Mouse (Mus musculus) midbrain, embryonic 16.5 days (tissue): ENCODE measurements around the gene Camta1. TPM values are rescaled to one million over a fixed set of nuclear protein-coding genes. Genes with fewer than 3 reads are reported as not detected.

Source experiments
- ATAC-seq: fragments of 200-750 bp; cut with Nextera tagmentation; 2 replicates; pipeline ENCODE4 v1.8.0; 2017; ENCODE audit warnings: moderate TSS enrichment
- H3K27ac ChIP-seq: fragments of 300-500 bp; sonication (generic); 2 replicates; pipeline ENCODE4 v1.5.1; 2014; ENCODE audit warnings: mild to moderate bottlenecking, low read length, mixed read lengths
- H3K27me3 ChIP-seq: fragments of 300-500 bp; sonication (generic); 2 replicates; pipeline ENCODE4 v1.6.1; 2014; ENCODE audit warnings: low read depth, low read length, mixed read lengths; ENCODE audit not compliant: control insufficient read depth, insufficient read depth
- H3K36me3 ChIP-seq: fragments of 300-500 bp; sonication (generic); 2 replicates; pipeline ENCODE4 v1.6.1; 2014; ENCODE audit warnings: mild to moderate bottlenecking, low read length, moderate library complexity, mixed read lengths; ENCODE audit not compliant: control insufficient read depth, insufficient read depth
- H3K4me1 ChIP-seq: fragments of 300-500 bp; sonication (generic); 2 replicates; pipeline ENCODE4 v1.6.1; 2014; ENCODE audit warnings: mild to moderate bottlenecking, low read length, mixed read lengths; ENCODE audit not compliant: control insufficient read depth, insufficient read depth
- H3K4me2 ChIP-seq: fragments of 300-500 bp; sonication (generic); 2 replicates; pipeline ENCODE4 v1.6.1; 2014; ENCODE audit warnings: mild to moderate bottlenecking, low read length, mixed read lengths
- H3K4me3 ChIP-seq: fragments of 300-500 bp; sonication (generic); 2 replicates; pipeline ENCODE4 v1.5.1; 2014; ENCODE audit warnings: low read depth, mild to moderate bottlenecking, low read length, moderate library complexity, mixed read lengths
- H3K9ac ChIP-seq: fragments of 300-500 bp; sonication (generic); 2 replicates; pipeline ENCODE4 v1.6.1; 2014; ENCODE audit warnings: low read depth, low read length, mixed read lengths
- H3K9me3 ChIP-seq: fragments of 300-500 bp; sonication (generic); replicated peaks from 2 replicates; pipeline ENCODE4 v1.6.1; 2014; ENCODE audit warnings: mild to moderate bottlenecking, low read length, mixed read lengths; ENCODE audit not compliant: control insufficient read depth, poor library complexity, severe bottlenecking
- WGBS: fragments of 180-500 bp; shearing (Covaris S2); extraction: QIAGEN DNeasy Blood & Tissue Kit; methylation state at CpG from one replicate; pipeline ENCODE4 v1.1.7; 2014; 5-methylcytosine and 5-hydroxymethylcytosine counted together
- polyA plus RNA-seq: library from polyadenylated mRNA; unstranded; fragments of >200 nt; fragmentation: Nextera tagmentation; extraction: Ambion mirVana; gene quantifications from 2 replicates; pipeline ENCODE4 v1.2.1, GENCODE M21; 2015

The Camta1 gene
- polyA plus RNA-seq, 1 experiment from 2014 or later = 159 TPM

DNA sequence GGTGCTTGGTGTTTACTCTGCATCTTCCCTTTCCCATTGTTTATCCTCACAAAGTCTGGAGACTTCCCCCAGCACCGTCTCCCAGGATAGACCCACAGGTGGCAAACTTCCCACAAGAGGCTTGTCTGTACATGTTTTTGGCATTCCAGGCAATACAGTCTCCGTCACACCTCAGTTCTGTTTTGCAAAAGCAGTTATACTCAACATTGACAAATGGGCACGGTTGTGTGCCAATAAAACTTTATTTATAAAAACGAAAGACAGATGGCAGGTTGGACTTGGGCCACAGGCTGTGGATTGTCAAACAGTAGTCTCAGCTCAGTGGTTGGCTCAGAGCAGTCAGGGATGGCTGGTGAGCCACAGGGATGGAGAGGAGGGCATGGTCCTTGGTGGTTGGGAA lies 509.4 kb downstream of the Camta1 start:
- Histone ChIP-seq H3K27ac (no peak overlapping the region), H3K27me3 (no peaks in the 10 kb centered on the region), H3K4me3 (no peak overlapping the region), H3K4me2 (no peak overlapping the region), H3K9ac (no peak overlapping the region), H3K36me3 (no peaks in the 10 kb centered on the region), H3K9me3 (no peaks in the 10 kb centered on the region), H3K4me1 (peaks cover 23% of the 10 kb centered on the region)
- 86% methylated on average over 4 of the region's 4 CpGs for WGBS
- ATAC-seq = no peak

DNA sequence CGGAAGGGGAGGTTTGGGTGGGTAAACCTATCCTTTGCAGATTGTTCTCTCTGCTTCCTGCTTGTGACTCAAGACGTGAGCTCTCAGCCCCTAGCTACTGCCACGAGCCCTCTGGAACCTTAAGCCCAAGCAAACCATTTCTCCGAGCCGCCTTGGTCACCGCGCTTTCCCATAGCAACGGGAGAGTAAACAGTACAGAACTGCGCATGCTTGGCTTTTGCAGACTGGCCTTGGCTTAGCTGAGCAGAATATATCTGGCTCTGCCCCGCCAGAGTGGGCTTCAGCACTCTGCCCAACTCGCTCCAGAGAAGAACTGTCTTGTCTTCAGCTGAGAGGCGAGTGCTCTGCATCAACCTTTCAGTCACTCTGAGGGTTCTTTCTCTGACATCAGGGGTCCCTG lies 509.9 kb downstream of the Camta1 start:
- ATAC-seq = no peak
- Histone ChIP-seq H3K4me2 (peak overlapping the region; percentile 10; the same call in 1 of the 2 replicates), H3K9me3 (no peaks in the 10 kb centered on the region), H3K27ac (no peak overlapping the region), H3K36me3 (no peaks in the 10 kb centered on the region), H3K4me1 (peaks cover 23% of the 10 kb centered on the region), H3K27me3 (no peaks in the 10 kb centered on the region), H3K4me3 (no peak overlapping the region), H3K9ac (no peak overlapping the region)
- WGBS = 56% methylated on average over 12 of the region's 12 CpGs

DNA sequence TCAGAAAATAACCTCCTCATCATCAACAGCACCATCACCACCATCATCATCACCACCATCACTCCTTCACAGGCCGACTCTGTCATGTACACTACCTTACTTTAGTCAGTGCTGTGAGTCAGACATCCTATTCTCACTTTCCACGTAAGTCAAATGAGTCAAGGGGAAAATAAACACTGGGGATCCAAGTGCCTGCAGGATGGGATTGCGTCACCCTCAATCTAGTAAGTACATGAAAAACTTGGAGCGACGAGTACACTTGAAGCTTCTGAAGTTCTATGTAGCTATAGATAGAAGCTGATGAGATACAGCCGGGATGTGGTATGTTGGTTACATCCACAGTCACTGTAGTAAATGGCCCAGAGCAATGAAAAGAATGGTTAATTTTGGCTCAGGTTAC lies 514.1 kb downstream of the Camta1 start:
- 96% methylated on average over 6 of the region's 6 CpGs for WGBS
- H3K27ac ChIP-seq = no peak overlapping the region
- H3K4me2 ChIP-seq = no peak overlapping the region
- ATAC-seq = no peak
- no peak overlapping the region for H3K4me3 ChIP-seq
- H3K4me1 ChIP-seq = peaks cover 7% of the 10 kb centered on the region
- H3K36me3 ChIP-seq = no peaks in the 10 kb centered on the region
- H3K9me3 ChIP-seq = no peaks in the 10 kb centered on the region
- no peaks in the 10 kb centered on the region for H3K27me3 ChIP-seq
- no peak overlapping the region for H3K9ac ChIP-seq

DNA sequence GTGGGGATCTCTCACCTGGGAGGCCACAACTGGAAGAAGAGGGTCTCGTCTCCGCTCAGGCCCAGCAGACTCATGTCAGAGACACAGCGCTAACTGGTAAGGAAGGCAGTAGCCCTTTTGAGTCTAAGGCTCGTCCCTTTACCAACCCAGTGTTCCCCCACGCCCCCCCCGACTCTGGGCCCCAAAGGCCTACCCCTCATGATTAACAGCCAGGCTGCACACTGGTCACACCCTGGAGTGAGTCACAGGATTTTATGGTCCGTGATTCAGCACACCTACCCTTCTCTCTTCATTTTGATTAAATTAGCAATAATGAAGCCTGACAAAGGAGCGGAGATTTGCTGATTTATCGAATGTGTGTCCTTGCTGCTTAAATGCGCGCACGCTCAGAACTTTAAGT lies 515.0 kb downstream of the Camta1 start:
- H3K9me3 ChIP-seq = no peaks in the 10 kb centered on the region
- WGBS = 69% methylated on average over 12 of the region's 12 CpGs
- no peak for ATAC-seq
- H3K27me3 ChIP-seq = no peaks in the 10 kb centered on the region
- peak overlapping the region; percentile 53; the same call in 1 of the 2 replicates for H3K27ac ChIP-seq
- no peaks in the 10 kb centered on the region for H3K36me3 ChIP-seq
- no peak overlapping the region for H3K9ac ChIP-seq
- H3K4me3 ChIP-seq = no peak overlapping the region
- H3K4me1 ChIP-seq = peaks cover 7% of the 10 kb centered on the region
- H3K4me2 ChIP-seq = no peak overlapping the region

DNA sequence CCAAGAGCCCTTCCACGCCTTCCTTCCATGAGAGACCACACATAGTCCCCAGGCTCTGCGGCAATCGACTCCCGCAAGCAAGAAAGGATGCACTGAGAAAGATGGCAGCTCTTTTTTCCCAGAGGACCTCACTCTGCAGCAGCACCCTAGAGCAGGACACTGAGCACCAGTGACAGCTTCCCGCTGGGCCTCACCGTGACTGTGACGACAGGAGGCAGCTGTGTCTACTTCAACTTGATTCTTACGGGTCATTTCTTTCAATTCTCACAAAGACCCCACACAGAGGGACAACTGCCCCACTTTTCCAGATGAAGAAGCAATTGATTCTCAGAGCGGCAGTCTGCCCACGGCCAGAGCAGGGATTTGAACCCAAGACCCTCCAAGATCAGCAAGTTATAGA lies 516.9 kb downstream of the Camta1 start:
- H3K9me3 ChIP-seq = no peaks in the 10 kb centered on the region
- WGBS = 55% methylated on average over 10 of the region's 10 CpGs
- H3K27me3 ChIP-seq = no peaks in the 10 kb centered on the region
- no peak for ATAC-seq
- H3K36me3 ChIP-seq = no peaks in the 10 kb centered on the region
- no peak overlapping the region for H3K27ac ChIP-seq
- H3K4me3 ChIP-seq = no peak overlapping the region
- H3K9ac ChIP-seq = no peak overlapping the region
- no peak overlapping the region for H3K4me2 ChIP-seq
- peaks cover 7% of the 10 kb centered on the region for H3K4me1 ChIP-seq

DNA sequence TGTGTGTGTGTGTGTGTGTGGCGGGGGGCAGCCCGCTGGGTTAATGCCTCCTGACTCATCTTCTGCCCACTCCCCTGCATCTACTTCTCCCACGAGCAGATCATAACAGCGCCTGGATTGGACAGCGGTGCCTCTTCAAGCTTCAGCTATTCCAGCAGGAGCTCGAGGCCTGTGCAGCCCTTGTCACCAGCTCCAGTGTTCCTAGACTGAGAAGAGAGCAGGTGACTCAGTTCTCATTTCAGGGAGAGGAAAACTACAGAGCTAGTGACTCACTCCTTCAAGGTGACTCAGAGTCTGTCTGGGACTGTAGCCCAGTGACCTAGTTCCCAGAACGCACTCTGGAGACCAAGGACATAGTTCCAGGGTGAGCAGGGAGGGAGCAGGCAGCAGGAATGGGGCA lies 522.3 kb downstream of the Camta1 start:
- Histone ChIP-seq H3K27me3 (no peaks in the 10 kb centered on the region), H3K4me2 (no peak overlapping the region), H3K9ac (no peak overlapping the region), H3K9me3 (no peaks in the 10 kb centered on the region), H3K4me3 (no peak overlapping the region), H3K4me1 (0 out of 2 replicates have a peak, but pooled peaks cover 2% of the 10 kb centered on the region), H3K36me3 (no peaks in the 10 kb centered on the region), H3K27ac (no peak overlapping the region)
- no peak for ATAC-seq
- WGBS = 73% methylated on average over 7 of the region's 7 CpGs

DNA sequence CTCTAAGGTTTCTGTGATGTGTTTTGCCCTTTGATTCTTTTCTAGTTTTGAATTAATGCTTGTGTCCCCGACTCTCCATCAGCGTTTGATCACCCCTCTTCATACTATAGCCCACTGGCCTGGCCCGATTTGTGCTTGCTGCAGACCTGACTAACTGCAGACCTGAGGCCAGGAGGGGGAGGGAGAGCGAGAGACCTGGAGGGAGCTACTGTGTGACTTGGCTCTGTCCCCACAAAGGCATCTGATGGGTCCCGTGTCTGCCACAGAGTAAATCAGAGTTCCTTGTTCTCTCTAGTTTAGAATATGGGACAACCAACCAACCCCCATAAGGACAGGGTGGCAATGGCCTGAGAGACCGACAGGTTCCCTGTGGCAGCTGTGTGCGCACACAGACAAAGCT lies 522.7 kb downstream of the Camta1 start:
- Histone ChIP-seq H3K4me2 (no peak overlapping the region), H3K4me1 (0 out of 2 replicates have a peak, but pooled peaks cover 2% of the 10 kb centered on the region), H3K4me3 (no peak overlapping the region), H3K9ac (no peak overlapping the region), H3K9me3 (no peaks in the 10 kb centered on the region), H3K27ac (no peak overlapping the region), H3K27me3 (no peaks in the 10 kb centered on the region), H3K36me3 (no peaks in the 10 kb centered on the region)
- WGBS = 77% methylated on average over 7 of the region's 7 CpGs
- no peak for ATAC-seq

DNA sequence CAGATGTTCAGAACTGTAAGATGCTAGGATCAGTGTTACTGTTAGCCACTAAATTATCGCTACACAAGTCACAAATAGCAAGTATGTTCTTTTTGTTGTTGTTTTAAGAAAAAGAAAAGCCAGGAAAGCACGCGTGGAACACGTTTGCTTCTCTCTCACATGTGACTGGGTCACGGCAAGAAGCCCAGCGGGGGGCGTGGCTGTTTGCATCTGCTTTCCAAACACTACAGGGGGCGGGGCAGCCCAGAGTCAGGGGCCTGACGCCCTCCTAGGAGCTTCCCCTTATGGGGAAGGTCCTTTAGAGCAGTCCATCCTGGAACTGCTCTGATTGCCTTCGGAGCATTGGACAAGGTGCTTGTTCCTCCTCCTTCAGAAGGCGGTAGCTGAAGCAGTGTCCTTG lies 524.1 kb downstream of the Camta1 start:
- no peak for ATAC-seq
- H3K9ac ChIP-seq = 0 out of 2 replicates have a peak overlapping the region, but pooled peaks have one; percentile 18
- no peak overlapping the region for H3K27ac ChIP-seq
- H3K9me3 ChIP-seq = no peaks in the 10 kb centered on the region
- no peak overlapping the region for H3K4me3 ChIP-seq
- 22% methylated on average over 10 of the region's 11 CpGs for WGBS
- 0 out of 2 replicates have a peak, but pooled peaks cover 2% of the 10 kb centered on the region for H3K4me1 ChIP-seq
- no peaks in the 10 kb centered on the region for H3K36me3 ChIP-seq
- H3K27me3 ChIP-seq = no peaks in the 10 kb centered on the region
- no peak overlapping the region for H3K4me2 ChIP-seq

DNA sequence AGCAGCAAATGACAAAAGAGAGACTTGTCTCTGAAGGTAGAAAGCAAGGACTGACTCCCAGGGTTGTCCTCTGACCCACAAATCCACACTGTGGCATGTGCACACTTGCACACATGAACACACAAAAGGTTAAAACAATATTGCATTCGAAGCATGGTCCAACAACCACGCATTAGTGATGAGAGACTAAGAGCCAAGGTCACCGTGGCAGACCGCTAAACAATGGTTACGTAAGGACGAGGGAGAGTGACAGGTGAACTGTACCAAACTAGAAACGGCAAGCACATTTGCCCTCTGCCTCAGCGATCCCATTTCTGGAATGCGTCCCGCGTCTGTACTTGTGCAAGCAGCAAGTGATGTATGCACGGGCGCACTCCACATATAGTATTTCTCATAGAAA lies 525.3 kb downstream of the Camta1 start:
- 83% methylated on average over 13 of the region's 13 CpGs for WGBS
- Histone ChIP-seq H3K27ac (no peak overlapping the region), H3K36me3 (no peaks in the 10 kb centered on the region), H3K4me3 (no peak overlapping the region), H3K9ac (no peak overlapping the region), H3K27me3 (no peaks in the 10 kb centered on the region), H3K4me2 (no peak overlapping the region), H3K9me3 (no peaks in the 10 kb centered on the region), H3K4me1 (0 out of 2 replicates have a peak, but pooled peaks cover 2% of the 10 kb centered on the region)
- ATAC-seq = no peak
